Mouse (Mus musculus): Measurements from ENCODE around the gene Trabd2b. TPM values are rescaled to one million over a fixed set of nuclear protein-coding genes. Genes with fewer than 3 reads are reported as not detected.

Gene Trabd2b
- polyA plus RNA-seq, 1 experiment from 2014 or later, result 2.0 TPM

DNA sequence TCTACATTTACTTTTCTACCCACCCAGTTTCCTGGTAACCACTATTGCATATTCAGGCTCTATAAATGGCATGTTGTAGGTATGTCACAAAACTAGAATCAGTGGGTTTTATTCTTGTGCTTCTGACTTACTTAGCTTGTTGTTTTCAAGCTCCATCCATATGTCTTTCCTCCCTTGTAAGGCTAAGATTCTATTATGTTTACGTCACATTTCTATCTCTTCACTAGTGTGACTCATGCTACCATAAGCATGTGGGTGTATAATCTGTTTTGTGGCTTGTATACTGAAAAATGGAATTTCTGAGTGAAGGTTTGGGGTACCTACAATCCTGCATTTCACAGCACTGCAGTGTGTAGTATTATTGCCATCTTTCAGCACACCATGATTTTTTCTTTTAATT is 32.2 kb upstream of the Trabd2b start:
- no peak overlapping the region for H3K4me3 ChIP-seq
- H3K27me3 ChIP-seq, result peaks cover 7% of the 10 kb centered on the region; the same call in 1 of the 2 replicates
- H3K27ac ChIP-seq, result no peak overlapping the region
- 89% methylated on average over 1 of the region's 1 CpGs for WGBS
- no peak overlapping the region for H3K9ac ChIP-seq
- H3K4me2 ChIP-seq (replicated peaks), result no peak overlapping the region
- H3K36me3 ChIP-seq, result no peaks in the 10 kb centered on the region
- peaks cover 26% of the 10 kb centered on the region for H3K4me1 ChIP-seq
- no peak for ATAC-seq (ENCODE audit: low FRiP score, low read depth)
- no peaks in the 10 kb centered on the region for H3K9me3 ChIP-seq

GRCm38 (mm10) chr4:114377531-114377930 is 29.0 kb upstream of the Trabd2b start:
- peak overlapping the region; percentile 16 for H3K4me2 ChIP-seq (replicated peaks)
- 0 out of 2 replicates have a peak overlapping the region, but pooled peaks have one; percentile 5 for H3K9ac ChIP-seq
- peaks cover 32% of the 10 kb centered on the region for H3K4me1 ChIP-seq
- no peaks in the 10 kb centered on the region for H3K9me3 ChIP-seq
- 37% methylated on average over 11 of the region's 11 CpGs for WGBS
- ATAC-seq (ENCODE audit: low FRiP score, low read depth), result peak; percentile 73
- H3K27ac ChIP-seq, result peak overlapping the region; percentile 63; the same call in 1 of the 2 replicates
- no peak overlapping the region for H3K4me3 ChIP-seq
- no peaks in the 10 kb centered on the region for H3K36me3 ChIP-seq
- no peaks in the 10 kb centered on the region for H3K27me3 ChIP-seq

GRCm38 (mm10) chr4:114378512-114378911 is 28.0 kb upstream of the Trabd2b start:
- peak overlapping the region; percentile 63; the same call in 1 of the 2 replicates for H3K27ac ChIP-seq
- ATAC-seq (ENCODE audit: low FRiP score, low read depth), result peak; percentile 62; the same call in 1 of the 2 replicates
- H3K36me3 ChIP-seq, result no peaks in the 10 kb centered on the region

GRCm38 (mm10) chr4:114379416-114379956 is 27.0 kb upstream of the Trabd2b start:
- Histone ChIP-seq H3K9me3 (no peaks in the 10 kb centered on the region), H3K27ac (no peak overlapping the region), H3K27me3 (no peaks in the 10 kb centered on the region), H3K4me3 (no peak overlapping the region), H3K9ac (no peak overlapping the region), H3K36me3 (no peaks in the 10 kb centered on the region), H3K4me2 (replicated peaks) (no peak overlapping the region), H3K4me1 (peaks cover 31% of the 10 kb centered on the region)
- no peak for ATAC-seq (ENCODE audit: low FRiP score, low read depth)
- WGBS, result 87% methylated on average over 4 of the region's 4 CpGs

More at GRCm38 (mm10) chr4:114378512-114378911, 28.0 kb upstream of the Trabd2b start:
- peaks cover 31% of the 10 kb centered on the region for H3K4me1 ChIP-seq
- no peaks in the 10 kb centered on the region for H3K27me3 ChIP-seq
- H3K4me3 ChIP-seq, result no peak overlapping the region
- H3K9me3 ChIP-seq, result no peaks in the 10 kb centered on the region
- WGBS, result 52% methylated on average over 7 of the region's 7 CpGs
- no peak overlapping the region for H3K9ac ChIP-seq
- no peak overlapping the region; the same call in 1 of the 2 replicates for H3K4me2 ChIP-seq (replicated peaks)

DNA sequence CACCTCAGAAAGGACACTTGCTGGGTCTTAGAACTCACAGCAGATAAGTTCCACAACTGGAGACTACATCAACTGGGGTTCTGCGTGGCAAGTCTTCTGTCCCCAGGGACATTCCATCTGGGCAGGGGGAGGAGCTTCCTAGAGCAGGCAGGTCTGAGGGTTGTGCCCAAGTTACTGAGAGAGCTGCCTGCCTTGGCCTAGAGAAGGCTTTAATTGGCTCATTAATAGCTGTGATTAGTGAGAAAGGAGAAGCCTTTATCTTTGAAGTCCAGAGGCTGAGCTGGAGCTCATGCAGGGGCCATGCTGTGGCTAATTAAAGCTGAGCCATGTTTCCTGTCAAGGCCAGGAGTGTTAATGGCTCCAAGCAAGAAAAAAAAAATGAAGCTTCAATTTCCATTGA is 23.9 kb upstream of the Trabd2b start:
- Histone ChIP-seq H3K9ac (no peak overlapping the region), H3K4me3 (no peak overlapping the region), H3K36me3 (no peaks in the 10 kb centered on the region), H3K27me3 (no peaks in the 10 kb centered on the region), H3K4me2 (replicated peaks) (no peak overlapping the region), H3K4me1 (peaks cover 26% of the 10 kb centered on the region), H3K9me3 (no peaks in the 10 kb centered on the region), H3K27ac (no peak overlapping the region)
- no peak for ATAC-seq (ENCODE audit: low FRiP score, low read depth)
- 10% methylated on average over 1 of the region's 1 CpGs for WGBS

DNA sequence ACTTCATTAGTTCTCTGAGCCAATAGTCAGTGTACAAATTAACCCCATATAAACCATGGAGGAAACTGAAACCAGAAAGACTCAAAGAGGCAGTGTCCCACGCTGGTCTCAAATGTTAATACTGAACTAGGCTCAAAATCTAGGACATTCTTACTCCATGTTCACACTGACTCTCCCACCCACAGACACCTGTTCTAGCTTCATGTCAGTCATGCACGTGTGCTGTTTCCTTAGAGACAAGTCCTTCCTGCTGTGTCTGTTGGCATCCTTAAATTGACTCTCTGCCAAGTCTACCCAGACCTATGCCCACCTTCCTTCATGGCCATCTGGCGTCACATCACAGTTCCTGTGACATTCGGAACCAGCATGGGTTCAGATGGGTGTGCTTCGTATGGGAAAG is 21.3 kb upstream of the Trabd2b start:
- WGBS, result 86% methylated on average over 5 of the region's 5 CpGs

DNA sequence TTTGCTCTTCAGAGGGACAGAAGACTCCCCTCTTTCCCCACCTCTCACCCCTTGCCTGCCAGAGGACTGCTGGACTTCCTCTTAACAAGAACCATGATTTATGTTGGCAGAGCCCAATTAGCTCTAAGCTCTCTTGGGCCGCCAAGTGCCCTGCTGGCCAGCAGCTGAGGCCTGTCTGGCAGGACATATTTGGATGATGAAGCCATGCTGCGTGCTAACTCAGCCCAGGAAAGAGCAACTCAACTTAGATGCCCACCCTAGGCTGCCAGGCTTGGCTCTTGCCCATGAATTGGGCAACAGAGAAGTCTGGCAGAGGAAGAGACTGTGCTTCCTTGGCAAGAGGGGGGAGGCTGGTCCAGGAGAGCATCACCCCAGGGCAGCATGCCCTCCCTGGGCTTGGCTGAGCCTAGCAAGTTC is 20.1 kb upstream of the Trabd2b start:
- 37% methylated on average over 2 of the region's 2 CpGs for WGBS
- H3K27ac ChIP-seq, result no peak overlapping the region
- peaks cover 6% of the 10 kb centered on the region for H3K4me1 ChIP-seq
- H3K9me3 ChIP-seq, result no peaks in the 10 kb centered on the region
- no peak overlapping the region for H3K9ac ChIP-seq
- H3K27me3 ChIP-seq, result peaks cover 6% of the 10 kb centered on the region; the same call in 1 of the 2 replicates
- no peak for ATAC-seq (ENCODE audit: low FRiP score, low read depth)
- H3K36me3 ChIP-seq, result no peaks in the 10 kb centered on the region
- no peak overlapping the region for H3K4me2 ChIP-seq (replicated peaks)
- no peak overlapping the region for H3K4me3 ChIP-seq

More for the DNA sequence above, 21.3 kb upstream of the Trabd2b start:
- Histone ChIP-seq H3K4me3 (no peak overlapping the region), H3K27ac (no peak overlapping the region), H3K36me3 (no peaks in the 10 kb centered on the region), H3K27me3 (peaks cover 6% of the 10 kb centered on the region; the same call in 1 of the 2 replicates), H3K4me2 (replicated peaks) (no peak overlapping the region), H3K4me1 (peaks cover 6% of the 10 kb centered on the region), H3K9ac (no peak overlapping the region), H3K9me3 (no peaks in the 10 kb centered on the region)
- ATAC-seq (ENCODE audit: low FRiP score, low read depth), result 0 out of 2 replicates have a peak, but pooled peaks have one; percentile 15

DNA sequence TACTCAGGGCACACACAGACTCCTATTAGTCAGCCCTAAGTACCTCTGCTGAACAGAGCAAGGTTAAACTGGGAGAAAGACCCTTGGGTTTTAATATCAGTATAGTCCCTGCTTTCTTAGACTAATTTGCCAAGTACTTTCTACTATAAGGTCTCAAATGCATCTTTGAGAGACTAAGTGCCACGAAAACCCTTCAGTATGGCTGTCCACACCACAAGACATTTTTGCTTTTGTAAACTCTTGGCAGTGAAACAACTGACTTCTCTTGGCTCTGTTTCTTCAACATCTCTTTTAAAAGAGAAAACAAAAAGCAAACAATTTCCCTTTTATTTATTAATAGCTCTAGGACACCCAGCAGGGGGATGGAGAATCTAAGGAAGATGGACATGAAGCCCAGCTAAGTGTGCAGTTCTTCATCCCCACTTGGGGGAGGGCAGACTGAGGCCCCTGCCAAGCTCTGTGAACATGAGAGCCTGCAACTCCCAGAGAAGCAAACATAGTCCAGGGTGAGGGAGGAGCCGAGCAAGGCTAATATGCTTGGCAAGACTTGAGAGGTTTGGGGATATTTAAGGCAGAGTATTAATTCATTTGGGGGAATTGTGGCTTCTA is 18.9 kb upstream of the Trabd2b start:
- Histone ChIP-seq H3K9me3 (no peaks in the 10 kb centered on the region), H3K27me3 (peaks cover 6% of the 10 kb centered on the region; the same call in 1 of the 2 replicates), H3K4me2 (replicated peaks) (no peak overlapping the region), H3K9ac (no peak overlapping the region), H3K27ac (no peak overlapping the region), H3K36me3 (no peaks in the 10 kb centered on the region), H3K4me3 (no peak overlapping the region), H3K4me1 (peaks cover 2% of the 10 kb centered on the region)
- WGBS, result 84% methylated on average over 2 of the region's 2 CpGs
- no peak for ATAC-seq (ENCODE audit: low FRiP score, low read depth)

- ATAC-seq (ENCODE audit: low FRiP score, low read depth), result no peak
- Histone ChIP-seq H3K9me3 (no peaks in the 10 kb centered on the region), H3K36me3 (no peaks in the 10 kb centered on the region), H3K9ac (no peak overlapping the region), H3K27me3 (peaks cover 6% of the 10 kb centered on the region; the same call in 1 of the 2 replicates), H3K4me3 (no peak overlapping the region), H3K4me2 (replicated peaks) (no peak overlapping the region), H3K27ac (no peak overlapping the region), H3K4me1 (no peaks in the 10 kb centered on the region)
- WGBS, result 88% methylated on average over 3 of the region's 3 CpGs
Observed at GRCm38 (mm10) chr4:114388306-114388705, 18.2 kb upstream of the Trabd2b start.

DNA sequence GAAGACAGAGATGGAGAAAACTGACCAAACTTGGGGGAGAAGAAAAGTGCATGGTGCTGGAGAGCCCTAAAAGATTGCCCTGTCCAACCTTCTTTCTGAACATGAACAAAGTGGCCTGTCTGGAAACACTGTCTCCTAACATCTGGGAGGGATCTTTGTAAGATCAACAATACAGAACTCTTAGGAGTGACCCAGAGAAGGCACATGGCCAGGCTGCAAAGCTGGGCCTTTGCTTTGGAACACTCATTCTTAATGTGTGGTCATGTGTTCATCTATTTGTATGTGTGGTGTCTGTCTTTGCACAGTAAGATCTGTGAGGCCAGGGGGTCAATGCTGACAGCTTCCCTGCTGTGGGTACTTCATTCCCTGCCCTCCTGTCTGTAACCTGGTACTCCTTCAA is 16.9 kb upstream of the Trabd2b start:
- Histone ChIP-seq H3K9ac (no peak overlapping the region), H3K4me1 (no peaks in the 10 kb centered on the region), H3K27me3 (peaks cover 11% of the 10 kb centered on the region; the same call in 1 of the 2 replicates), H3K27ac (no peak overlapping the region), H3K9me3 (no peaks in the 10 kb centered on the region), H3K4me3 (no peak overlapping the region), H3K36me3 (no peaks in the 10 kb centered on the region), H3K4me2 (replicated peaks) (no peak overlapping the region)
- no peak for ATAC-seq (ENCODE audit: low FRiP score, low read depth)

GRCm38 (mm10) chr4:114397625-114398024 is 8.9 kb upstream of the Trabd2b start:
- Histone ChIP-seq H3K27me3 (peaks cover 55% of the 10 kb centered on the region), H3K4me1 (peaks cover 11% of the 10 kb centered on the region), H3K27ac (no peak overlapping the region), H3K9me3 (no peaks in the 10 kb centered on the region), H3K9ac (no peak overlapping the region), H3K4me3 (no peak overlapping the region), H3K36me3 (no peaks in the 10 kb centered on the region), H3K4me2 (replicated peaks) (no peak overlapping the region)
- no peak for ATAC-seq (ENCODE audit: low FRiP score, low read depth)

DNA sequence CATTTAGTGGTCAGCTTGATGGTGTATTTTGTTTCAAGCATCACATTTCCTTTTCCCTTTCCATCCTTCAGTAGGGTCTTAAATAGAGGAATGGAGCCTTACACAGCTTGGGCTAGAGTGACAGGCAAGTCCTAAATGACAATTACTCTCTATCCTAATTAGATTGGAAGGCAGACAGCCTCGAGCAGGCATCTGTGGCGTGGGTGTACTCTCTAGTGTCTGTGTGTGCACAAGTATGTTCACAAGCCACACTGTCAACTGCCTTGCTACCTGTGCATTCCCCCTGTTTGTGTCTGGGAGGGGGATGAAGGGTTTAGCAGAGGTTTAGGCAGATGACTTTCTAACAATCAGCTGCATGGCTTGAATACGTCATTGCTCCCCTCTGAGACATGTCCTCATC is 6.7 kb upstream of the Trabd2b start:
- Histone ChIP-seq H3K36me3 (no peaks in the 10 kb centered on the region), H3K4me2 (replicated peaks) (no peak overlapping the region), H3K27ac (no peak overlapping the region), H3K4me1 (peaks cover 11% of the 10 kb centered on the region), H3K9me3 (no peaks in the 10 kb centered on the region), H3K9ac (no peak overlapping the region), H3K4me3 (no peak overlapping the region), H3K27me3 (peaks cover 67% of the 10 kb centered on the region)
- no peak for ATAC-seq (ENCODE audit: low FRiP score, low read depth)
- 45% methylated on average over 3 of the region's 3 CpGs for WGBS

Measured in limb, embryonic 13.5 days (tissue).